Mouse (Mus musculus) ES-Bruce4 (cell line): ENCODE data around the gene Thumpd2.

ENCODE experiments used
- CTCF ChIP-seq: IDR thresholded peaks from one replicate; pipeline ENCODE4 v1.8.1; 2011; ENCODE audit warnings: low read depth, low read length
- EP300 ChIP-seq: IDR thresholded peaks from 2 replicates; pipeline ENCODE4 v1.6.1; 2011; ENCODE audit warnings: low read depth, low read length; ENCODE audit not compliant: insufficient read depth
- POLR2A ChIP-seq: IDR thresholded peaks from one replicate; pipeline ENCODE4 v1.8.1; 2011; ENCODE audit warnings: low read length; ENCODE audit not compliant: insufficient read depth

GRCm38 (mm10) chr17:81001647-81002046 is 63.2 kb downstream of the Thumpd2 start:
- TF ChIP-seq EP300 = no peak
- TF ChIP-seq POLR2A = no peak
- TF ChIP-seq CTCF = no peak
